Mouse (Mus musculus) MEL (cell line): ENCODE data around the gene Dgkg. TPM values are rescaled to one million over a fixed set of nuclear protein-coding genes. Genes with fewer than 3 reads are reported as not detected.

Experiments
- DNase-seq: peaks from one replicate; pipeline ENCODE4 v3.0.0; 2011; ENCODE audit warnings: low read depth, low spot score
- H3K27ac ChIP-seq: 2 replicates; pipeline ENCODE4 v1.5.1; 2012; ENCODE audit warnings: low read depth, mild to moderate bottlenecking, control low read depth, low read length, moderate library complexity; ENCODE audit not compliant: control insufficient read depth
- H3K27me3 ChIP-seq, 2 experiments: fragments of 150-350 bp in 1 of 2; sonication (generic) in 1 of 2; 2 replicates each; pipeline ENCODE4 v1.6.1; 2012; ENCODE audit warnings: low read length in 2 of 2, mild to moderate bottlenecking in 2 of 2, improper control_type of control experiment in 1 of 2, moderate library complexity in 1 of 2; ENCODE audit not compliant: insufficient read depth in 2 of 2, control insufficient read depth in 1 of 2
- H3K36me3 ChIP-seq, 2 experiments: 2 replicates each; pipeline ENCODE4 v1.6.1; 2012 to 2014; ENCODE audit warnings: low read length in 2 of 2, improper control_type of control experiment in 1 of 2, inconsistent platforms in 1 of 2, mild to moderate bottlenecking in 1 of 2; ENCODE audit not compliant: insufficient read depth in 2 of 2, control insufficient read depth in 1 of 2
- H3K4me1 ChIP-seq, 2 experiments: fragments of 150-350 bp in 1 of 2; sonication (generic) in 1 of 2; 2 replicates each; pipeline ENCODE4 v1.6.1; 2012; ENCODE audit warnings: low read length in 2 of 2, improper control_type of control experiment in 1 of 2, mild to moderate bottlenecking in 1 of 2; ENCODE audit not compliant: insufficient read depth in 2 of 2, control insufficient read depth in 1 of 2
- H3K4me3 ChIP-seq, 2 experiments: fragments of 150-350 bp in 1 of 2; sonication (generic) in 1 of 2; 2 replicates each; pipeline ENCODE4 v1.5.1; 2012; ENCODE audit warnings: low read depth in 2 of 2, low read length in 2 of 2, mild to moderate bottlenecking in 2 of 2, moderate library complexity in 2 of 2, control low read depth in 1 of 2, improper control_type of control experiment in 1 of 2; ENCODE audit not compliant: control insufficient read depth in 1 of 2, insufficient read depth in 1 of 2
- H3K79me2 ChIP-seq: 2 replicates; pipeline ENCODE4 v1.6.1; 2012; ENCODE audit warnings: mild to moderate bottlenecking, low read length, moderate library complexity; ENCODE audit not compliant: control insufficient read depth, poor library complexity, insufficient read depth
- H3K9ac ChIP-seq: 2 replicates; pipeline ENCODE4 v1.6.1; 2012; ENCODE audit warnings: low read depth, mild to moderate bottlenecking, control low read depth, low read length, moderate library complexity; ENCODE audit not compliant: control insufficient read depth, poor library complexity, severe bottlenecking
- H3K9me3 ChIP-seq: fragments of 150-350 bp; sonication (generic); replicated peaks from 2 replicates; pipeline ENCODE4 v1.6.1; 2012; ENCODE audit warnings: mild to moderate bottlenecking, low read length, improper control_type of control experiment, moderate library complexity; ENCODE audit not compliant: insufficient read depth
- BHLHE40 ChIP-seq: IDR thresholded peaks from 2 replicates; pipeline ENCODE4 v1.6.1; 2012; ENCODE audit warnings: low read depth, mild to moderate bottlenecking, inconsistent platforms, low read length, improper control_type of control experiment, borderline replicate concordance
- CHD1 ChIP-seq: IDR thresholded peaks from 2 replicates; pipeline ENCODE4 v1.6.1; 2012; ENCODE audit warnings: low read depth, mild to moderate bottlenecking, inconsistent platforms, low read length, improper control_type of control experiment
- CHD2 ChIP-seq: IDR thresholded peaks from 2 replicates; pipeline ENCODE4 v1.6.1; 2011; ENCODE audit warnings: low read length, improper control_type of control experiment
- E2F4 ChIP-seq: IDR thresholded peaks from 2 replicates; pipeline ENCODE4 v1.6.1; 2011; ENCODE audit warnings: low read depth, low read length, improper control_type of control experiment, borderline replicate concordance
- EP300 ChIP-seq, 2 experiments: IDR thresholded peaks; 2 replicates each; pipeline ENCODE4 v1.6.1; 2011; ENCODE audit warnings: improper control_type of control experiment in 2 of 2, low read length in 2 of 2, low read depth in 1 of 2, mild to moderate bottlenecking in 1 of 2
- GABPA ChIP-seq: IDR thresholded peaks from 2 replicates; pipeline ENCODE4 v1.6.1; 2012; ENCODE audit warnings: low read depth, mild to moderate bottlenecking, inconsistent platforms, low read length, improper control_type of control experiment, moderate library complexity
- HCFC1 ChIP-seq: IDR thresholded peaks from 2 replicates; pipeline ENCODE4 v1.6.1; 2012; ENCODE audit warnings: low read depth, mild to moderate bottlenecking, inconsistent platforms, low read length, improper control_type of control experiment, moderate library complexity
- JUND ChIP-seq: IDR thresholded peaks from 2 replicates; pipeline ENCODE4 v1.6.1; 2011; ENCODE audit warnings: low read depth, mild to moderate bottlenecking, improper control_type of control experiment, low read length
- KAT2A ChIP-seq: conservative IDR thresholded peaks from 2 replicates; pipeline ENCODE4 v1.6.1; 2012; ENCODE audit warnings: low read depth, low read length, improper control_type of control experiment, inconsistent platforms
- MAFK ChIP-seq: IDR thresholded peaks from 2 replicates; pipeline ENCODE4 v1.6.1; 2011; ENCODE audit warnings: low read depth, mild to moderate bottlenecking, low read length, improper control_type of control experiment, borderline replicate concordance
- MAX ChIP-seq: IDR thresholded peaks from 2 replicates; pipeline ENCODE4 v1.6.1; 2011; ENCODE audit warnings: low read length, improper control_type of control experiment
- MAZ ChIP-seq: IDR thresholded peaks from 2 replicates; pipeline ENCODE4 v1.6.1; 2012; ENCODE audit warnings: low read depth, mild to moderate bottlenecking, inconsistent platforms, low read length, improper control_type of control experiment
- MEF2A ChIP-seq: IDR thresholded peaks from 2 replicates; pipeline ENCODE4 v1.6.1; 2014; ENCODE audit warnings: low read depth, mild to moderate bottlenecking, inconsistent platforms, low read length, improper control_type of control experiment; ENCODE audit not compliant: poor library complexity, insufficient replicate concordance, severe bottlenecking; ENCODE audit errors: extremely low read depth
- MXI1 ChIP-seq: IDR thresholded peaks from 2 replicates; pipeline ENCODE4 v1.6.1; 2011; ENCODE audit warnings: mild to moderate bottlenecking, low read depth, low read length, improper control_type of control experiment
- MYC ChIP-seq: IDR thresholded peaks from 2 replicates; pipeline ENCODE4 v1.6.1; 2011; ENCODE audit warnings: low read depth, mild to moderate bottlenecking, low read length, improper control_type of control experiment, moderate library complexity
- NELFE ChIP-seq: IDR thresholded peaks from 2 replicates; pipeline ENCODE4 v1.6.1; 2011; ENCODE audit warnings: low read depth, low read length, improper control_type of control experiment
- NRF1 ChIP-seq: IDR thresholded peaks from 2 replicates; pipeline ENCODE4 v1.6.1; 2014; ENCODE audit warnings: low read depth, mild to moderate bottlenecking, inconsistent platforms, low read length, improper control_type of control experiment, moderate library complexity; ENCODE audit not compliant: poor library complexity, insufficient read depth, severe bottlenecking
- POLR2A ChIP-seq, 2 experiments: IDR thresholded peaks; 2 replicates each; pipeline ENCODE4 v1.6.1; 2011 to 2012; ENCODE audit warnings: low read length in 2 of 2, mild to moderate bottlenecking in 2 of 2, control low read depth in 1 of 2, improper control_type of control experiment in 1 of 2, low read depth in 1 of 2, moderate library complexity in 1 of 2; ENCODE audit not compliant: control insufficient read depth in 1 of 2, insufficient read depth in 1 of 2, poor library complexity in 1 of 2
- POLR2AphosphoS2 ChIP-seq: IDR thresholded peaks from 2 replicates; pipeline ENCODE4 v1.6.1; 2011; ENCODE audit warnings: low read length, improper control_type of control experiment
- RAD21 ChIP-seq: IDR thresholded peaks from 2 replicates; pipeline ENCODE4 v1.6.1; 2011; ENCODE audit warnings: mild to moderate bottlenecking, low read depth, low read length, improper control_type of control experiment
- SIN3A ChIP-seq: IDR thresholded peaks from 2 replicates; pipeline ENCODE4 v1.6.1; 2012; ENCODE audit warnings: low read length, improper control_type of control experiment, inconsistent platforms
- TBP ChIP-seq: IDR thresholded peaks from 2 replicates; pipeline ENCODE4 v1.8.0; 2011; ENCODE audit warnings: low read depth, low read length, improper control_type of control experiment
- TCF12 ChIP-seq: IDR thresholded peaks from 2 replicates; pipeline ENCODE4 v1.6.1; 2014; ENCODE audit warnings: low read depth, mild to moderate bottlenecking, inconsistent platforms, low read length, improper control_type of control experiment, moderate library complexity
- UBTF ChIP-seq: IDR thresholded peaks from 2 replicates; pipeline ENCODE4 v1.6.1; 2012; ENCODE audit warnings: low read depth, mild to moderate bottlenecking, inconsistent platforms, low read length, improper control_type of control experiment, moderate library complexity, borderline replicate concordance; ENCODE audit not compliant: insufficient read depth
- ZC3H11A ChIP-seq: IDR thresholded peaks from 2 replicates; pipeline ENCODE4 v1.6.1; 2012; ENCODE audit warnings: low read depth, mild to moderate bottlenecking, inconsistent platforms, low read length, improper control_type of control experiment
- ZKSCAN1 ChIP-seq: IDR thresholded peaks from 2 replicates; pipeline ENCODE4 v1.6.1; 2012; ENCODE audit warnings: low read depth, mild to moderate bottlenecking, inconsistent platforms, low read length, improper control_type of control experiment, moderate library complexity
- ZNF384 ChIP-seq: IDR thresholded peaks from 2 replicates; pipeline ENCODE4 v1.6.1; 2012; ENCODE audit warnings: low read depth, mild to moderate bottlenecking, inconsistent platforms, low read length, improper control_type of control experiment
- polyA plus RNA-seq, 2 experiments: library from polyadenylated mRNA; stranded (reverse) in 1 of 2; unstranded in 1 of 2; fragments of >175 nt in 1 of 2; fragments of >200 nt in 1 of 2; gene quantifications; 2 replicates each; pipeline versions ENCODE4 v1.2.1 to v1.2.4; 2012; ENCODE audit warnings: low replicate concordance in 2 of 2, low read depth in 1 of 2; ENCODE audit not compliant: insufficient read length in 2 of 2, insufficient read depth in 1 of 2, missing spikeins in 1 of 2
- total RNA-seq: library from RNA; depleted of rRNA; stranded (reverse); fragments of 300-350 nt; gene quantifications from 2 replicates; pipeline ENCODE4 v1.2.3, GENCODE M21; 2012

Dgkg gene
- total and polyA plus RNA-seq, 3 experiments = not detected

DNA sequence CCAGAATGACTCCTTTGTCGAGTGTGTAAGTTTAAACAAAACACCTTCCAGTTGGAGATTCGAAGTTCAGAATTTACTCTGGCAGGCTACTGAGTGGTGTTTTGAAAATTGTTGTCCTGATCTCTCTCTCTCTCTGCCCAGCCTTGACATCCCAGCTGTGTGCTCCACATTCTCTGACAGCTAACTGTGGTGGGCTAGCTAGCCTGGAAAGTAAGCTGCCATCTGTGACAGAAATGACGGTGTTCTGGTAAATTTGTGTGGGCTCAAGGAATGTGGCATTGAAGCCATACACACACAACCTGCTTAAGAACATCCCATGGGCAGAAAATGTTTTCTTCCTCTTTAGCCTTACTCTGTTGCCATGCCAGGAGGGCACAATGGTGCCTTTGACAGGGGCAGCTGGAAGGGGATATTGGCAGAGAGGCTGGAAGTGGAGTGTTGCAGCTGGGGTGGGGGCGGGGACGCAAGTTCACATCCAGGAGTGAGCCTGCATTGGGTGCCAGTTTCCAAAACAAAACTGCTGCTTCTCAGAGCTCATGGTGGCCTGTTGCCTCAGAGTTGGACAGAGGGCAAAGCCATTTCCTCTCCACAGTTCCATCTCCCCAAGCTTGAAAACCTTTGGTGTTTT, 148.0 kb downstream of the Dgkg start:
- Histone ChIP-seq H3K79me2 (no peaks in the 10 kb centered on the region), H3K4me3 (no peak overlapping the region), H3K4me1 (no peaks in the 10 kb centered on the region), H3K36me3 (no peaks in the 10 kb centered on the region), H3K9ac (no peak overlapping the region), H3K9me3 (no peaks in the 10 kb centered on the region)
- TF ChIP-seq HCFC1 = no peak
- no peak for TF ChIP-seq MXI1
- no peak for TF ChIP-seq GABPA
- TF ChIP-seq ZKSCAN1 = no peak
- TF ChIP-seq E2F4 = no peak
- TF ChIP-seq TBP = no peak
- no peak for TF ChIP-seq ZC3H11A
- TF ChIP-seq MAX = no peak
- TF ChIP-seq CHD1 = no peak
- TF ChIP-seq POLR2AphosphoS2 = no peak
- TF ChIP-seq UBTF = no peak
- no peak for TF ChIP-seq BHLHE40
- TF ChIP-seq POLR2A (IDR thresholded peaks at IDR 0.05; ENCODE audit: control insufficient read depth in 1 of 2, insufficient read depth in 1 of 2, low read depth in 1 of 2, low read length in 2 of 2, poor library complexity in 1 of 2) = no peak
- no peak for TF ChIP-seq NRF1
- TF ChIP-seq MEF2A = no peak
- no peak for TF ChIP-seq JUND
- no peak for TF ChIP-seq MAZ
- no peak for TF ChIP-seq TCF12
- TF ChIP-seq, all 39 proteins: peak for 0
- Histone ChIP-seq H3K27me3 (no peaks in the 10 kb centered on the region), H3K27ac (no peak overlapping the region)
- no peak for DNase-seq

DNA sequence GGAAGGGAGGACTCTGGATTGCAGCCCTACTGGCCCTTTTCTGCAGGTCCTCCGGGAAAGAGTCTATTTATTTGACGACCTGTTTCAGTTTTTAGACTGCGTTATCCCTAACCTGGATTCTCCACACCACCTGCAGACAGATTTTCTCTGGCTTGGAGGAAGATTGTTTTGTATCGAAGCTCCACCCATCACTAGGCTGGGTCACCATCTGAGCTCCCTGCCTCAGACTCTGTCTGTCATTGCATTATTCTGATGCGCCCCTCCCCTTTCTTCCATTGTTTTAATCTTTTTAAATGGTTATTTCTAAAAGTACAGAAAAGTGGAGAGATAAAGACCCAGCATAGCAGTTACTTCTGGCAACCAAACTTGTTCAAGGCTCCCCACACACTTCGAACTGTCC, 151.4 kb downstream of the Dgkg start:
- Histone ChIP-seq H3K36me3 (no peaks in the 10 kb centered on the region), H3K79me2 (no peaks in the 10 kb centered on the region), H3K4me1 (no peaks in the 10 kb centered on the region), H3K9ac (no peak overlapping the region), H3K9me3 (no peaks in the 10 kb centered on the region), H3K4me3 (no peak overlapping the region), H3K27ac (no peak overlapping the region), H3K27me3 (no peaks in the 10 kb centered on the region)
- TF ChIP-seq POLR2A (IDR thresholded peaks at IDR 0.05; ENCODE audit: control insufficient read depth in 1 of 2, insufficient read depth in 1 of 2, low read depth in 1 of 2, low read length in 2 of 2, poor library complexity in 1 of 2) (no peak), MEF2A (no peak), CHD1 (no peak), MAFK (no peak), CHD2 (no peak), RAD21 (no peak), TBP (no peak), EP300 (IDR thresholded peaks at IDR 0.05; ENCODE audit: low read depth in 1 of 2, low read length in 2 of 2) (no peak), NELFE (no peak), MAX (no peak), ZNF384 (no peak), BHLHE40 (no peak), SIN3A (no peak), JUND (no peak), MYC (no peak), KAT2A (no peak), POLR2AphosphoS2 (no peak)
- DNase-seq = no peak
